Mouse (Mus musculus): ENCODE results near the gene Map3k21.

- TF ChIP-seq CTCF (IDR thresholded peaks at IDR 0.05; ENCODE audit: low read depth) (no peak), EP300 (IDR thresholded peaks at IDR 0.05; ENCODE audit: low read depth) (no peak)
These were observed 49.8 kb downstream of the Map3k21 start for GRCm38 (mm10) chr8:125960037-125960436.

Data from heart, postnatal 0 days (tissue).